Mouse (Mus musculus): ENCODE results near the gene Fancd2. TPM values are rescaled to one million over a fixed set of nuclear protein-coding genes. Genes with fewer than 3 reads are reported as not detected.

Gene Fancd2
- total RNA-seq, 2 experiments from 2014 or later: 0.26 to 0.53 TPM

GRCm38 (mm10) chr6:113644808-113645207 is 113.3 kb downstream of the Fancd2 start:
- intact Hi-C loops (cut with DNase I): no loop called here
- DNase-seq (ENCODE audit: low spot score): peak; percentile 78

Small RNA genes lying within 50 kb of the gene (microRNA-seq; reads per million reads assigned to microRNA genes)
- gene Gm23365: not detected

Other genes starting within 250 kb of the Fancd2 start
- gene Cpne9, start 249.4 kb upstream of the Fancd2 start, total RNA-seq (2021): not detected
- gene Brpf1, start 224.5 kb upstream of the Fancd2 start, total RNA-seq (2021): 10 to 100 TPM; 12.7 to 15.8 TPM
- gene Ogg1, start 204.7 kb upstream of the Fancd2 start, total RNA-seq (2021): 1 to 10 TPM; 4.4 to 4.8 TPM
- 10 to 100 TPM; 65.9 to 68.5 TPM for gene Camk1, start 187.7 kb upstream of the Fancd2 start, total RNA-seq (2021)
- gene Tada3, start 153.8 kb upstream of the Fancd2 start, total RNA-seq (2021): 10 to 100 TPM; 21.2 to 24.4 TPM
- 10 to 100 TPM; 66.4 to 74.2 TPM for gene Arpc4, start 153.6 kb upstream of the Fancd2 start, total RNA-seq (2021)
- gene Ttll3, start 142.4 kb upstream of the Fancd2 start, total RNA-seq (2021): 1 to 10 TPM; 1.0 to 1.4 TPM
- gene Rpusd3, start 112.3 kb upstream of the Fancd2 start, total RNA-seq (2021): 10 to 100 TPM; 10.3 to 11.5 TPM
- 1 to 10 TPM; 5.6 to 9.0 TPM for gene Cidec, start 95.9 kb upstream of the Fancd2 start, total RNA-seq (2021)
- gene Jagn1, start 89.1 kb upstream of the Fancd2 start, total RNA-seq (2021): 10 to 100 TPM; 22.2 TPM
- gene Il17re, start 73.2 kb upstream of the Fancd2 start, total RNA-seq (2021): 1 to 10 TPM in 1 of 2 experiments, under 1 TPM in 1; 0.78 to 1.1 TPM
- 10 to 100 TPM in 1 of 2 experiments, 1 to 10 TPM in 1; 8.2 to 10.0 TPM for gene Il17rc, start 60.3 kb upstream of the Fancd2 start, total RNA-seq (2021)
- gene Creld1, start 48.4 kb upstream of the Fancd2 start, total RNA-seq (2021): 10 to 100 TPM; 52.2 to 55.6 TPM
- gene Prrt3, start 29.8 kb upstream of the Fancd2 start, total RNA-seq (2021): not detected
- 10 to 100 TPM; 57.4 to 60.9 TPM for gene Emc3, start within 50 bp of the Fancd2 start, total RNA-seq (2021)
- not detected for gene Fancd2os, start 69.0 kb downstream of the Fancd2 start, total RNA-seq (2021)
- gene Brk1, start 73.1 kb downstream of the Fancd2 start, total RNA-seq (2021): 10 to 100 TPM; 70.0 to 70.9 TPM
- gene Vhl, start 92.3 kb downstream of the Fancd2 start, total RNA-seq (2021): 10 to 100 TPM; 10.7 to 11.7 TPM
- gene Irak2, start 106.8 kb downstream of the Fancd2 start, total RNA-seq (2021): 10 to 100 TPM in 1 of 2 experiments, 1 to 10 TPM in 1; 9.7 to 10.6 TPM
- gene Tatdn2, start 165.4 kb downstream of the Fancd2 start, total RNA-seq (2021): 10 to 100 TPM; 55.3 to 57.1 TPM
- not detected for gene Ghrl, start 188.2 kb downstream of the Fancd2 start, total RNA-seq (2021)
- gene Sec13, start 209.1 kb downstream of the Fancd2 start, total RNA-seq (2021): 10 to 100 TPM; 68.0 to 75.5 TPM